Mouse (Mus musculus): Measurements from ENCODE around the gene Qrsl1. TPM values are rescaled to one million over a fixed set of nuclear protein-coding genes. Genes with fewer than 3 reads are reported as not detected.

Gene Qrsl1
- total and polyA plus RNA-seq, 3 experiments, result 41.8 to 49.5 (median 46.8) TPM

- Histone ChIP-seq H3K4me2 (ENCODE audit: insufficient read depth, low read depth, poor library complexity, severe bottlenecking) (no peak overlapping the region), H3K79me2 (replicated peaks; ENCODE audit: control insufficient read depth, extremely low read depth, insufficient read depth, poor library complexity, severe bottlenecking) (peaks cover 28% of the 10 kb centered on the region), H3K9ac (ENCODE audit: insufficient read depth, low read depth) (no peak overlapping the region), H3K27ac (ENCODE audit: insufficient read depth, low read depth) (no peak overlapping the region), H3K36me3 (replicated peaks in 1 of 2; ENCODE audit: control insufficient read depth in 1 of 2, insufficient read depth in 1 of 2, low read length in 1 of 2) (peaks cover 31 to 64% of the 10 kb centered on the region in 2 experiments), H3K27me3 (replicated peaks) (no peaks in the 10 kb centered on the region), H3K4me3 (replicated peaks in 1 of 3; ENCODE audit: low read depth in 2 of 3, low read length in 2 of 3, poor library complexity in 1 of 3) (no peak overlapping the region), H3K4me1 (ENCODE audit: control insufficient read depth in 1 of 2, insufficient read depth in 2 of 2) (peaks cover 34 to 62% of the 10 kb centered on the region in 2 experiments), H3K9me3 (replicated peaks; ENCODE audit: low read length) (no peaks in the 10 kb centered on the region)
- dilution Hi-C loops (cut with MboI; ENCODE audit: extremely low pct_ligation_motif_present, extremely low pct_unique_long_range_greater_than_20kb, low sequenced_read_pairs) (no loop called here), in situ Hi-C loops (cut with MboI; ENCODE audit: low pct_ligation_motif_present, low pct_unique_long_range_greater_than_20kb, low sequenced_read_pairs) (no loop called here)
- DNase-seq (ENCODE audit: extremely low read depth), result no peak
- TF ChIP-seq NRF1 (IDR thresholded peaks at IDR 0.05; ENCODE audit: low read depth, low read length), result no peak
- no peak for TF ChIP-seq POLR2A (IDR thresholded peaks at IDR 0.05; ENCODE audit: low read depth, low read length)
- TF ChIP-seq MXI1 (IDR thresholded peaks at IDR 0.05; ENCODE audit: low read depth, low read length), result no peak
- no peak for TF ChIP-seq HCFC1 (IDR thresholded peaks at IDR 0.05; ENCODE audit: low read depth, low read length)
- TF ChIP-seq POLR2AphosphoS2 (IDR thresholded peaks at IDR 0.05; ENCODE audit: low read depth, low read length), result no peak
- no peak for TF ChIP-seq IRF4 (IDR thresholded peaks at IDR 0.05; ENCODE audit: low read depth, low read length)
- no peak for TF ChIP-seq ZNF384 (IDR thresholded peaks at IDR 0.05; ENCODE audit: low read depth, low read length)
- TF ChIP-seq ZMIZ1 (IDR thresholded peaks at IDR 0.05; ENCODE audit: low read depth, low read length), result no peak
- no peak for TF ChIP-seq JUND (conservative IDR thresholded peaks at IDR 0.05; ENCODE audit: low read depth, low read length)
- TF ChIP-seq EP300 (IDR thresholded peaks at IDR 0.05; ENCODE audit: low read length), result no peak
- no peak for TF ChIP-seq TCF12 (IDR thresholded peaks at IDR 0.05; ENCODE audit: low read depth, low read length)
- no peak for TF ChIP-seq BHLHE40 (IDR thresholded peaks at IDR 0.05; ENCODE audit: low read depth, low read length)
- no peak for TF ChIP-seq SIN3A (IDR thresholded peaks at IDR 0.05; ENCODE audit: low read length)
- TF ChIP-seq UBTF (IDR thresholded peaks at IDR 0.05; ENCODE audit: low read depth, low read length), result no peak
- no peak for TF ChIP-seq SMC3 (IDR thresholded peaks at IDR 0.05; ENCODE audit: low read depth, low read length)
- no peak for TF ChIP-seq ETS1 (conservative IDR thresholded peaks at IDR 0.05; ENCODE audit: low read depth, low read length)
- TF ChIP-seq MAZ (IDR thresholded peaks at IDR 0.05; ENCODE audit: low read depth, low read length), result no peak
- TF ChIP-seq PAX5 (IDR thresholded peaks at IDR 0.05; ENCODE audit: low read length), result no peak
Observed at GRCm38 (mm10) chr10:43896065-43896464, 5.5 kb downstream of the Qrsl1 start.

- peaks cover 52 to 94% of the 10 kb centered on the region in 2 experiments for H3K36me3 ChIP-seq (replicated peaks in 1 of 2; ENCODE audit: control insufficient read depth in 1 of 2, insufficient read depth in 1 of 2, low read length in 1 of 2)
- TF ChIP-seq CHD1 (IDR thresholded peaks at IDR 0.05; ENCODE audit: low read depth, low read length) (peak; percentile 89; the same call in 1 of the 2 replicates), ZKSCAN1 (IDR thresholded peaks at IDR 0.05; ENCODE audit: borderline replicate concordance, low read depth, low read length) (no peak), EP300 (IDR thresholded peaks at IDR 0.05; ENCODE audit: low read length) (peak; percentile 30; the same call in 1 of the 2 replicates), NELFE (IDR thresholded peaks at IDR 0.05; ENCODE audit: low read depth, low read length) (no peak), TBP (conservative IDR thresholded peaks at IDR 0.05; ENCODE audit: low read depth, low read length) (no peak), ZC3H11A (IDR thresholded peaks at IDR 0.05; ENCODE audit: low read depth, low read length) (no peak), TCF12 (IDR thresholded peaks at IDR 0.05; ENCODE audit: low read depth, low read length) (peak; percentile 61), IRF4 (IDR thresholded peaks at IDR 0.05; ENCODE audit: low read depth, low read length) (peak; percentile 39; the same call in 1 of the 2 replicates), SIN3A (IDR thresholded peaks at IDR 0.05; ENCODE audit: low read length) (no peak), BHLHE40 (IDR thresholded peaks at IDR 0.05; ENCODE audit: low read depth, low read length) (no peak), JUN (IDR thresholded peaks at IDR 0.05; ENCODE audit: insufficient read depth, low read depth, low read length) (no peak), POLR2A (IDR thresholded peaks at IDR 0.05; ENCODE audit: low read depth, low read length) (no peak), USF2 (conservative IDR thresholded peaks at IDR 0.05; ENCODE audit: low read depth, low read length) (no peak), RCOR1 (conservative IDR thresholded peaks at IDR 0.05; ENCODE audit: low read depth, low read length) (no peak)
- peaks cover 31 to 42% of the 10 kb centered on the region in 2 experiments for H3K4me1 ChIP-seq (ENCODE audit: control insufficient read depth in 1 of 2, insufficient read depth in 2 of 2)
- H3K9ac ChIP-seq (ENCODE audit: insufficient read depth, low read depth), result peak overlapping the region; percentile 39; the same call in 1 of the 2 replicates
- H3K27me3 ChIP-seq (replicated peaks), result no peaks in the 10 kb centered on the region
- no peaks in the 10 kb centered on the region for H3K9me3 ChIP-seq (replicated peaks; ENCODE audit: low read length)
- H3K4me3 ChIP-seq (replicated peaks in 1 of 3; ENCODE audit: low read depth in 2 of 3, low read length in 2 of 3, poor library complexity in 1 of 3), result no peak overlapping the region
- in situ Hi-C loops (cut with MboI; ENCODE audit: low pct_ligation_motif_present, low pct_unique_long_range_greater_than_20kb, low sequenced_read_pairs), result no loop called here
- H3K4me2 ChIP-seq (ENCODE audit: insufficient read depth, low read depth, poor library complexity, severe bottlenecking), result no peak overlapping the region
- peak overlapping the region; percentile 52 for H3K27ac ChIP-seq (ENCODE audit: insufficient read depth, low read depth)
- peaks cover 13% of the 10 kb centered on the region for H3K79me2 ChIP-seq (replicated peaks; ENCODE audit: control insufficient read depth, extremely low read depth, insufficient read depth, poor library complexity, severe bottlenecking)
- no peak for DNase-seq (ENCODE audit: extremely low read depth)
- dilution Hi-C loops (cut with MboI; ENCODE audit: extremely low pct_ligation_motif_present, extremely low pct_unique_long_range_greater_than_20kb, low sequenced_read_pairs), result no loop called here
Observed at GRCm38 (mm10) chr10:43892971-43893370, 8.6 kb downstream of the Qrsl1 start.

Measured in CH12.LX (cell line).